Mouse (Mus musculus) spleen, postnatal 10 days (tissue): ENCODE measurements at regions not wholly inside any gene's neighbourhood (a gene's known extent, or its start where the extent isn't known, plus 50 kb on each side); places are given as distances from the start of the nearest gene placed in this dataset.

Experiments
- DNase-seq, 2 experiments: peaks; one replicate each; pipeline ENCODE4 v3.0.0; 2021 to 2022; ENCODE audit warnings: low spot score in 2 of 2

- DNase-seq: no peak
Measured at GRCm38 (mm10) chr7:136161526-136161925, 445.4 kb upstream of the Mki67 start.

GRCm38 (mm10) chr7:136164834-136165233, 448.7 kb upstream of the Mki67 start:
- DNase-seq: no peak

- no peak for DNase-seq
Measured at GRCm38 (mm10) chr7:136169261-136169660, 453.1 kb upstream of the Mki67 start.

GRCm38 (mm10) chr7:136176373-136176772, 460.2 kb upstream of the Mki67 start:
- no peak for DNase-seq

- DNase-seq: no peak
Measured at GRCm38 (mm10) chr7:136180996-136181395, 464.8 kb upstream of the Mki67 start.

GRCm38 (mm10) chr7:136182101-136182500, 465.9 kb upstream of the Mki67 start:
- DNase-seq: no peak

GRCm38 (mm10) chr7:136196424-136197160, 480.4 kb upstream of the Mki67 start:
- no peak for DNase-seq

- no peak for DNase-seq
Measured at GRCm38 (mm10) chr7:136208879-136209278, 492.7 kb upstream of the Mki67 start.

- DNase-seq: no peak
Measured at GRCm38 (mm10) chr7:136209299-136210171, 493.4 kb upstream of the Mki67 start.

GRCm38 (mm10) chr7:136212492-136212891, 496.3 kb upstream of the Mki67 start:
- DNase-seq: no peak

GRCm38 (mm10) chr7:136213057-136213961, 497.1 kb upstream of the Mki67 start:
- no peak for DNase-seq

GRCm38 (mm10) chr7:136213962-136214308, 497.8 kb upstream of the Mki67 start:
- no peak for DNase-seq

GRCm38 (mm10) chr7:136214415-136214814, 498.3 kb upstream of the Mki67 start:
- no peak for DNase-seq

- no peak for DNase-seq
Measured at GRCm38 (mm10) chr7:136216734-136217133, 500.6 kb upstream of the Mki67 start.

GRCm38 (mm10) chr7:136219564-136220244, 503.5 kb upstream of the Mki67 start:
- DNase-seq: no peak

GRCm38 (mm10) chr7:136220245-136221167, 504.3 kb upstream of the Mki67 start:
- no peak for DNase-seq

GRCm38 (mm10) chr7:136221620-136222019, 505.5 kb upstream of the Mki67 start:
- no peak for DNase-seq

- no peak for DNase-seq
Measured at GRCm38 (mm10) chr7:136226031-136226430, 509.9 kb upstream of the Mki67 start.

- no peak for DNase-seq
Measured at GRCm38 (mm10) chr7:136228331-136228730, 512.2 kb upstream of the Mki67 start.

GRCm38 (mm10) chr7:136229592-136229991, 513.4 kb upstream of the Mki67 start:
- DNase-seq: no peak
